Mouse (Mus musculus) brain, embryonic 14.5 days (tissue): ENCODE results near the gene Pacsin2. TPM values are rescaled to one million over a fixed set of nuclear protein-coding genes. Genes with fewer than 3 reads are reported as not detected.

ENCODE experiments used
- DNase-seq: peaks from one replicate; pipeline ENCODE4 v3.0.0-alpha.2; 2011; ENCODE audit warnings: low read depth
- CTCF ChIP-seq: fragments of 200-500 bp; IDR thresholded peaks from 2 replicates; pipeline ENCODE4 v1.5.1; 2012; ENCODE audit warnings: inconsistent platforms, mild to moderate bottlenecking, moderate library complexity, borderline replicate concordance; ENCODE audit not compliant: insufficient read depth, insufficient read length; ENCODE audit errors: extremely low read depth
- POLR2A ChIP-seq: fragments of 200-500 bp; IDR thresholded peaks from 2 replicates; pipeline ENCODE4 v1.6.1; 2012; ENCODE audit warnings: mild to moderate bottlenecking, inconsistent platforms, borderline replicate concordance; ENCODE audit not compliant: poor library complexity, insufficient read depth, insufficient read length, severe bottlenecking; ENCODE audit errors: extremely low read depth
- polyA plus RNA-seq: library from polyadenylated mRNA; depleted of rRNA; stranded (reverse); fragments of >200 nt; gene quantifications from 2 replicates; pipeline ENCODE4 v1.2.3, GENCODE M21; 2012; rRNA removed

The Pacsin2 gene
- polyA plus RNA-seq, 1 experiment: 31.4 TPM

DNA sequence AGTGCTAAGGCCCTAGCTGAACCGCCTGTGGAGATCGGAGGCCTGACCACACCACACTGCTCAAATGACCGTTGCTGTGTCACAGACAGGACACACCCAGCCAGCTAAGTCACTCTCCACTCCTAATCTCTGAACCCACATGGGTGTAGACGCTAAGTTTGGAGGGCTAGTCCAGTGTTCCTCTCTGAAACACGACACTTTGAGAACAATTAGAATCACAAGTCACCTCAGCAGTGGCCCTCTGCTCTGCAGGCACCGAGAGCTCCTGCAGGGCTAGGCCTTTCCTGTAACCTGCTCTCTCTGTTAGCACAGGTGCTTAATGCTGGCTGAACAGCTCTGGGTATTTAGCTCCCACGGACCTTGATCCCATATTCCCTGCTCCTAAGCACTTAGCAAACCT, 120.2 kb downstream of the Pacsin2 start:
- DNase-seq: no peak

DNA sequence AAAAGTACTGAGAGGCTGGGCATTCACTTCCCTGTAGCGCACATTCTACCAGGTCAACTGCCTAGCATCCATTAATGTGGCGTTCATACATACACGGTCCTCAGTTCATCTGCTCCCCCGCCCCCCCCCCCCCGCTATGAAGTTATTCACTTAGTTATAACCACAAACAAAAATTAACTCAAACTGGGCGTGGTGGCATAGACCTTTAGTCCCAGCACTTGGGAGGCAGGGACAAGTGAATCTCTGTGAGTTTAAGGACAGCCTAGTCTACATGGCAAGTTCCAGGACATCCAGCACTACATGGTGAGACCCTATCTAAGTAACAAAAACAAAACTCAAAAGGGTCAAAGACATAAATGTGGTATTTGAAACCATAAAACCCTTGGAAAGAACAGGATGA, 125.5 kb downstream of the Pacsin2 start:
- DNase-seq: no peak
- TF ChIP-seq CTCF (no peak), POLR2A (no peak)

More for the DNA sequence above, 120.2 kb downstream of the Pacsin2 start:
- TF ChIP-seq POLR2A (no peak), CTCF (no peak)

DNA sequence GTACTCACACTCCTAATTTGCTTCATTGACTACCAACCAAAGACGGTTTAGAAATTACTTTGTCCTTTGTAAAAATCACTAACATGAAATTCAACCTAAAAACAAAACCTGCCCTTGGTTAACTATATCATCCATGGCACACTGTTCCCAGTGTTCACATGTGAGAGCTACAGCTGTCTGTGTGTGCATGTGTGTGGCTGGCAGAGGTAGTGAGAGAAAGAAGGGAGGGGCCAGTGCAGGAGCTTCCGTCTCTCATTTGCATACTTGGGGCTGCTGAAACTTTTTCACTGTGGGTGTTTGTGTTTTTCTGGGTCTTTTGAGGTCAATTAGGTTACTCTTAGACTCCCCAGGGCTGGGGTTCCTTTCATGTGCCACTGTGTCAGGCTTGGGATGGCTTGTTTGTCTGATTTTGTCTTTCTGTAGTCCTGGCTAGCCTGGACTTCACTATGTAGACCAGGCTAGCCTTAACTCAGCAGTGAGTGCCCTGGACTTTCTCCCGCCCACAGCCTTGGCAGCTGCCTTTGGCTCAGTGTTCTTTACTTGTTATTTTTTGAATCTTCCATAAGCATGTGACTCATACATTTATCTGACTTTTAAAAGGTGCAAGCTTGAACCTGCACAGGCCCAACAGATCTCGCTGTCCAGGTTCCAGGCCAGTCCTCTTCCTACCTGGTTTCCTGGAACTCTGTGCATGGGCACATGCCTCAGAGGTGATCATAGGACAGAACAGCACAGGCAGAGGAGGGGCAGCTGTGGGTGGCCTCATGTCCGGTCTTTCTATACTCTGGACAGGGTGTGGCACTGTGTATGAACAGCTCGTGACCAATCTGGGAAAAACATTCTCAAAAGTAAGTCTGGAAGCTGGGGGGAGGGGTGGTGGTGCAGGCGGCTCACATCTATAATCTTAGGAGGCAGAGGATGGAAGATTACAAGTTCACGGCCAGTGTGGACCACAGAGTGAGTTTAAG, 126.2 kb downstream of the Pacsin2 start:
- DNase-seq: no peak
- no peak for TF ChIP-seq CTCF
- TF ChIP-seq POLR2A: no peak

DNA sequence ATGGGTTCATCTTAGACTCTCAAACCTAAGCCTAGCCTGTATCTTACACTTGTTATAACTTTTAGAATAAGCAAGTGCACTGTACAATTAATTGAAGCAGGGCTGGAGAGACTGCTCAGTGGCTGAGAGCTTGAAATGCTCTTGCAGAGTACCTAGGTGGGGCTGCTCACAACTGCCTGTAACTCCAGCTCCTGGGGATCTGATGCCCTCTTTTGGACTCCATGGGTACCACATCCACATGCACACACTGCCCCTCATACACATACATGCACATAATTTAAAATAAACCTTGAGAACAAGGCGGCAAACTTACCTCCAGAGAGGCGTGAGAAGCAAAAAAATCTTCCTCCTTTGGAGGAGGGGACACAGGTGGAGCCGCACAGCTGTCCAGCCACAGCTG, 132.0 kb downstream of the Pacsin2 start:
- TF ChIP-seq CTCF: peak; percentile 36; the same call in 1 of the 2 replicates
- TF ChIP-seq POLR2A: no peak
- DNase-seq: no peak

DNA sequence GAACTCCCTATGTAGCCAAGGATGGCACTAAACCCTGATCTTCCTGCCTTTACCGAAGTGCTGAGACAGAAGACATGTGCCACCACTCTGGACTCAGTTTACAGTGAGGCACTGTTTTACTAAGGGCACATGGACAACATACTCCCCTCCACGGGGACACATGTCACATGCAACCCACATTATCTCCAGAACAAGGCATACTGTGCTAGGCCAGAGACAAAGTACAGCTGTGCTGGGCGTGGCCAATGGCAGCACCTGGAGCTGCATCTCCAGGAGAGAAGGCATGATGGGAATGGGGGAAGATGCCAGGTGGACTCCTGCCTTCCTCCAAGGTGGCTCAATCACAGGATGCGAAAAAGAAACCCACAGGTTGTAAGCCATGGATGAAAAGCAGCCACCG, 135.5 kb downstream of the Pacsin2 start:
- TF ChIP-seq POLR2A (no peak), CTCF (no peak)
- DNase-seq: no peak

Other genes starting within 250 kb of the Pacsin2 start
- 1.8 and 4.2 TPM in 2 replicates for gene A4galt, start 212.8 kb downstream of the Pacsin2 start, polyA plus RNA-seq
- gene Arfgap3, start 114.4 kb downstream of the Pacsin2 start, polyA plus RNA-seq: 40.3 and 43.9 TPM in 2 replicates
- gene Ttll1, start 46.3 kb upstream of the Pacsin2 start, polyA plus RNA-seq: 58.1 and 89.6 TPM in 2 replicates
- gene Bik, start 62.3 kb upstream of the Pacsin2 start, polyA plus RNA-seq: 0.71 and 1.3 TPM in 2 replicates
- 7.1 and 9.9 TPM in 2 replicates for gene Tspo, start 99.0 kb upstream of the Pacsin2 start, polyA plus RNA-seq
- gene Mcat, start 99.2 kb upstream of the Pacsin2 start, polyA plus RNA-seq: 32.8 and 38.7 TPM in 2 replicates
- 49.8 and 56.6 TPM in 2 replicates for gene Ttll12, start 130.6 kb upstream of the Pacsin2 start, polyA plus RNA-seq